8 mouse cellular contexts compared by ENCODE assay signal in genomic region chr11:58352681-58353548, GRCm38 (mm10). TPM values are rescaled to one million over a fixed set of nuclear protein-coding genes. Genes with fewer than 3 reads are reported as not detected.
DNase-seq lines count a peak whose midpoint lies in the region; ATAC-seq and TF ChIP-seq lines count a peak whose summit lies in the region.
"Had no signal": no experiment of that assay in that cellular context is flagged by ENCODE, and none has a peak within 500 bp of the region (broad histone marks: within the 10 kb centered on the region; RNA-seq: fewer than 3 reads in every experiment).

No protein-coding gene starts in this region.

- in situ Hi-C loops in Patski (cut with MboI; ENCODE audit: low pct_unique_long_range_greater_than_20kb), result no loop called here

- no peaks in the 10 kb centered on the region for H3K27me3 ChIP-seq in lung, embryonic 16.5 days (ENCODE audit: control insufficient read depth, insufficient read depth, low read depth, low read length)
- no peaks in the 10 kb centered on the region for H3K27me3 ChIP-seq in Patski
- no peaks in the 10 kb centered on the region for H3K27me3 ChIP-seq in small intestine, adult 2 months (ENCODE audit: control insufficient read depth, insufficient read depth, low read length)

- no peaks in the 10 kb centered on the region for H3K36me3 ChIP-seq in lung, embryonic 16.5 days (ENCODE audit: control insufficient read depth, insufficient read depth, low read length)
- H3K36me3 ChIP-seq in small intestine, adult 2 months (ENCODE audit: control insufficient read depth, insufficient read depth, low read length), result no peaks in the 10 kb centered on the region

- WGBS in lung, embryonic 16.5 days, result 15% methylated on average over 7 of the region's 7 CpGs
- WGBS in small intestine, adult 2 months, result 16% methylated on average over 7 of the region's 7 CpGs

- 0 out of 2 replicates have a peak, but pooled peaks have one; percentile 31 for ATAC-seq in lung, embryonic 16.5 days (ENCODE audit: low read depth)
- ATAC-seq in Patski, result peak; percentile 31

- peak; percentile 76 for TF ChIP-seq CTCF in Patski (IDR thresholded peaks at IDR 0.05)
- peak; percentile 62; the same call in 1 of the 2 replicates for TF ChIP-seq CTCF in small intestine, adult 2 months (IDR thresholded peaks at IDR 0.05; ENCODE audit: extremely low read depth, insufficient read length, insufficient replicate concordance, low read depth, low read length)

- H3K9ac ChIP-seq in lung, embryonic 16.5 days (ENCODE audit: low read length), result no peak overlapping the region

- TF ChIP-seq POLR2A in small intestine, adult 2 months (IDR thresholded peaks at IDR 0.05; ENCODE audit: low read depth, low read length), result no peak

- DNase-seq in lung, postnatal 14 days, result no peak
- no peak for DNase-seq in Patski (ENCODE audit: low read depth, low spot score)
- peak; percentile 2 for DNase-seq in fibroblast of lung, adult 2 months (ENCODE audit: low read depth)
- no peak for DNase-seq in adrenal gland, postnatal 10 days
- DNase-seq in left cerebral cortex, adult 18-20 months (ENCODE audit: low spot score in 2 of 2), result no peak
- DNase-seq: cerebellum, adult 11-12 months had no signal

- no peak overlapping the region for H3K4me2 ChIP-seq in lung, embryonic 16.5 days (ENCODE audit: low read depth, low read length)

- H3K4me3 ChIP-seq in lung, embryonic 16.5 days (ENCODE audit: low read length), result no peak overlapping the region
- no peak overlapping the region for H3K4me3 ChIP-seq in small intestine, adult 2 months (ENCODE audit: low read depth, low read length)

- no peaks in the 10 kb centered on the region for H3K4me1 ChIP-seq in lung, embryonic 16.5 days (replicated peaks; ENCODE audit: control insufficient read depth, insufficient read depth, low read length)
- H3K4me1 ChIP-seq in small intestine, adult 2 months (ENCODE audit: control insufficient read depth, insufficient read depth, insufficient read length, low read length), result peaks cover 31% of the 10 kb centered on the region

- CTCF ChIA-PET in Patski (lab: Charles Lee), result interaction anchor here (0.9 to 1.2 kb wide), 2 partner anchors 14 to 19 kb away, joined by 4 to 5 read pairs; no protein-coding TSS in a partner anchor

- no peaks in the 10 kb centered on the region for H3K9me3 ChIP-seq in lung, embryonic 16.5 days (ENCODE audit: control insufficient read depth, low read length)

- POLR2A ChIA-PET in Patski (lab: Charles Lee), result interaction anchor here (0.6 kb wide), 2 partner anchors 48 to 136 kb away, joined by 3 to 4 read pairs; no protein-coding TSS in a partner anchor

- H3K27ac ChIP-seq in lung, embryonic 16.5 days (ENCODE audit: low read length), result no peak overlapping the region
- peak overlapping the region; percentile 40 for H3K27ac ChIP-seq in small intestine, adult 2 months (ENCODE audit: insufficient read depth, low read depth, low read length)

RNA-seq across cellular contexts. Expression of gene Sh3bp5l, which starts 22.4 kb away (rescaled TPM):
- polyA plus RNA-seq in lung, embryonic 16.5 days (2015; fragmentation: Nextera tagmentation; extraction: Ambion mirVana), result 35.1 and 36.9 TPM in 2 replicates
- 55.4 TPM for polyA plus RNA-seq in Patski (2021)
- polyA plus RNA-seq in small intestine, adult 2 months (2012; rRNA removed), result 14.9 and 22.7 TPM in 2 replicates
- 10 to 100 TPM; 36.6 to 46.1 TPM for total RNA-seq in adrenal gland, postnatal 10 days (2021)
- total RNA-seq in left cerebral cortex, adult 18-20 months (2021), result 10 to 100 TPM; 50.1 to 53.7 TPM

RNA-seq across cellular contexts. Expression of gene Zfp672, which starts 22.8 kb away (rescaled TPM):
- 35.4 and 37.6 TPM in 2 replicates for polyA plus RNA-seq in lung, embryonic 16.5 days (2015; fragmentation: Nextera tagmentation; extraction: Ambion mirVana)
- polyA plus RNA-seq in Patski (2021), result 23.1 TPM
- polyA plus RNA-seq in small intestine, adult 2 months (2012; rRNA removed), result 17.5 and 17.8 TPM in 2 replicates
- total RNA-seq in adrenal gland, postnatal 10 days (2021), result 10 to 100 TPM; 50.9 to 60.2 TPM
- total RNA-seq in left cerebral cortex, adult 18-20 months (2021), result 10 to 100 TPM; 39.4 to 45.1 TPM

RNA-seq across cellular contexts. Expression of gene Lypd8, which starts 25.9 kb away (rescaled TPM):
- 0.33 TPM in 1 of 2 replicates, not detected in the other for polyA plus RNA-seq in lung, embryonic 16.5 days (2015; fragmentation: Nextera tagmentation; extraction: Ambion mirVana)
- polyA plus RNA-seq in Patski (2021), result not detected
- 1,520 and 2,382 TPM in 2 replicates for polyA plus RNA-seq in small intestine, adult 2 months (2012; rRNA removed)
- total RNA-seq in adrenal gland, postnatal 10 days (2021), result not detected
- not detected for total RNA-seq in left cerebral cortex, adult 18-20 months (2021)

RNA-seq across cellular contexts. Expression of gene Zfp692, which starts 46.0 kb away (rescaled TPM):
- polyA plus RNA-seq in lung, embryonic 16.5 days (2015; fragmentation: Nextera tagmentation; extraction: Ambion mirVana), result 23.0 and 24.4 TPM in 2 replicates
- 25.0 TPM for polyA plus RNA-seq in Patski (2021)
- polyA plus RNA-seq in small intestine, adult 2 months (2012; rRNA removed), result 14.1 and 15.8 TPM in 2 replicates
- 10 to 100 TPM in 1 of 2 experiments, 1 to 10 TPM in 1; 6.9 to 13.1 TPM for total RNA-seq in adrenal gland, postnatal 10 days (2021)
- total RNA-seq in left cerebral cortex, adult 18-20 months (2021), result 10 to 100 TPM; 25.4 to 28.9 TPM

Comparison
In these comparisons a context has a peak if more than half of its experiments do, and no peak if none do; other contexts are left out.
1. RNA of gene Lypd8, which starts 25.9 kb away (polyA plus RNA-seq): 1,520 to 2,382 TPM in small intestine, adult 2 months; 0.33 TPM in lung, embryonic 16.5 days and not detected in Patski (single experiment); every median in the first group is over 1,000 times any median in the second.